Mouse (Mus musculus) spleen, postnatal 0 days (tissue): ENCODE results near the gene Pithd1. TPM values are rescaled to one million over a fixed set of nuclear protein-coding genes. Genes with fewer than 3 reads are reported as not detected.

Experiments used
- polyA plus RNA-seq: library from polyadenylated mRNA; unstranded; fragments of >200 nt; fragmentation: Nextera tagmentation; extraction: Ambion mirVana; gene quantifications from 2 replicates; pipeline ENCODE4 v1.2.1, GENCODE M21; 2015

Pithd1 gene
- 76.7 and 90.0 TPM in 2 replicates for polyA plus RNA-seq

DNA sequence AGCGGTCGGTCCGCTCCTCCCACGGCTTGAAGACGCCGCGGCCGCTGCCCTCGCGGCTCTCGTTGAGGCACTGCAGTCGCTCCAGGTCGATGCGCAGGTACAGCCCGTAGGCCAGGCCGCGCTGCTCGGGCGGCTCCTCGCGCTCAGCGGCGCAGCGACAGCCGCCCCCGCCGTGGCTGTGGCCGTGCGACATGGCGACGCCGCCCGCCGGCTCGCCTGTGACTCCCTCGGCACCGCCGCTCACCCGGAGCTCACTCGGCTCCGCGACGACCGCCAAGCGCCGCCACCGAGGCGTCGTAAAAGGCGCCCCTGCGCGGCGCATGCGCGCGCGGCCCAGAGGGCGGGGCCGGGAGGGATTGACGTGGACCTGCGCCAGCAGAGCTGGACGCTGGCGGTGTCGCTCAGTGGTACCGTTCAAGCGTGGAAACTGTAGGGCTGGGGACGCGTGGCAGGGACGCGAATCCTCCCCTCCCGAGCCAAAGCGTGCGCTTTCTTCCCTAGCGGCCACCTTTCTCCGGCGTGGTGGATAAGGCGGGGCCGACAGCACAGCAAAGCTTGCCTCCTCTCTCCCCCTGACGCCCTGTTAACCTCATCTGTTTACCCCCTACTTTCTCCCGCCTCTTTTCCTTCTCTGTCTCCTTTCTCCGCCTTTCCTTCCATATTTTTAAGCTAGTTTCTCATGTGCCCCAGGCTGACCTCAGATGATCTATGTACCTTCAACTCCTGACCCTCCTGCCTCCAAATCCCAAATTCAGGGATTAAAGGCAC is at the start of gene Pithd1:
Gene Pithd1 (minus strand): TSS at position 322 of the 768 bp plus-strand sequence.

DNA sequence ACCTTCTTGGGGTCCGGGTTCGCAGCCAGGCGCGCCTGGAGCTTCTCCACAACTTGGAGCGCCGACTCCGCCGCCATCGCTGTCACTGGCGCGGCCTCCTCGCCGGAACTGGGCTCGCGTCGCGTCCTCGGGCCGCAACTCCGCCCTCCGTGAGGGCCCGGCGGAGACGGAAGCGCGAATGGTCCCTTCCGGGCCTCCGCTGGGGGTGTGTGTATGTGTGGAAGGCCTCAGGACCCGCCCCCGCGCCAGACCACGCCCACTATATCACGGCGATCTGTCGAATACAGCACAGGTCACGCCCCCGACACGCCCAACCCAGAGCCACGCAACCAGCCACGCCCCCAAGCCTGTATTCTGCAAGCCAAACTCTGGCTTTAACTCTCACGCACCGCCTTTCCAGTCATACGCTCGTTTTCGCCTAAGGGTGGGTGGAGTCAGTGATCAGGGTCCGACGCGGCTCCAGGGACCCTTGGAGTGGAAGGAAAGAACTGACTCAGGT is 34.5 kb upstream of the Pithd1 start, which contains the start of gene Eloa:
Gene Eloa (minus strand): TSS at position 215 of the 499 bp plus-strand sequence.

DNA sequence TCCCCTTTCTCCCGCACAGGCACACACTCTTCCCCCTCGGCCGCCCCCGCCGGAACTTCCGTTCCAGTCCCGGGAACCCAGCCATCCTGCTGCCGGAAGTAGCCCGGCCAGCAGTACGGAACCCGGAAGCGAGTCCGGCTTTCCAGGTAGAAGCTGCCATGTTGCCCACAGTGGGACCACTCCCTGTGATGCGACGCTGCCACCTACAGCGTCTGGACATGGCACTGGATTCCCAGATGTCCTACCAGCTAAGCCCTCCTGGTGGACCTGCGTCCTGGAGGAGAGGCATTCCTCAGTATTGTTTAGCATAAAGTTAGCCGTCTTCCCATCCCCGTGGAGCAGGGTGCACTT is 14.5 kb downstream of the Pithd1 start, which contains the start of gene Lypla2:
Gene Lypla2 (minus strand): TSS at position 71 of the 351 bp plus-strand sequence.

DNA sequence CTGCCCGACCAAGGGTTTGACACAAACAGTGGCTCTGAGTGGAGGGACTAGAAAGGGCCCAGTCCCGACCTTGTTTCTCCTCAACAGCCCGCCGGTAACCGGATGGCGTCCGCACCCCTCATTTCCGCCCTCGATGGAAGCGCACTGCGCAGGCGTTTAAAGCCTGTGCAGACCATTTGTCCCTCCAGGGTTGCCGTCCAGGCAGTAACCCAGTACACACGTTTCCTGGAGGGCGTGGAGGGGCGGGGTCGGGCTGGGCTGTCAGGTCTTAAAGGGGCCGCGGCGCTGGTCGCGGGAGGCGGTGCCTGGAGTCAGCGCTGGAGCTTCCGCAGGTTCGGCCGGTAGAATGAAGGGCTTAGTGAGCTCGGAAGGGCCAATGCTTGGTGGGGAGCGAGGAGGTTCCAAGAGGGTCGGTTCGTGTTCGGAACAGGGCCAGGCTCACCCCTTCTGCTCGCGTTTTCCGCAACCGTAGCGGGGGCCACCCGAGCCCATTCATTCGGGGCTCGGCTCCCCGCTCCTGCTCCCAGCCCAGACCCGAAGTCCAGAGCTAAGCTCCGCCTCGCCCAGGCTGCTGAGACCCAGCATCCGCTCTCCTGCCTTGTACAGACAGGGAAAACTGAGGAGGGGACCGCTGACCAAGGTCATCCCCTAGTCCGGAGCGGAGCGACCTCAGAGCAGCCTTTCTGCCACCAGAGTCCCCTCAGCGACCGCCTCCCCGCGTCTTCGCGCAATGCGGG is 23.4 kb downstream of the Pithd1 start, which contains the start of gene Gale:
Gene Gale (plus strand): TSS at position 271 of the 737 bp plus-strand sequence.

DNA sequence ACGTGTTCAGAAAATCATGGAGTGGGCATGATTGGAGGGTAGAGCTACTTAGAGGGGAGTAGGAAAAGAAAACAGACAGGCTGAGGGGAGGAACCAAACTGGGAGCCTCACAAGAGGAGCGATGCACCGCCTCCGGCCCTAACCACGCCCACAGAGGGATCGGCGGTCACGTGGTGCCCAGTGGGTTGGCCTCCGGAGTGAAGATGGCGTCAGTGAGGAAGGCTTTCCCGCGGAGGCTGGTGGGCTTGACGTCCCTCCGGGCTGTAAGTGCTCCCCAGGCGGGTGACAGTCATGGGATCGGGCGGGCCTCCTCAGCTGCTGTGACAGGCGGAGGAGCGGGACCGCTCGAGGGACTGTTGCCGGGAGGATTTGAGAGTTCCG is 40.8 kb downstream of the Pithd1 start, which contains the start of gene Hmgcl:
Gene Hmgcl (plus strand): TSS at position 171 of the 381 bp plus-strand sequence.

Other genes with a start within 250 kb of the Pithd1 start
- 0.25 and 0.33 TPM in 2 replicates for gene Myom3, start 227.5 kb downstream of the Pithd1 start, polyA plus RNA-seq
- gene Srsf10, start 131.5 kb downstream of the Pithd1 start, polyA plus RNA-seq: 169 and 170 TPM in 2 replicates
- 102 and 106 TPM in 2 replicates for gene Pnrc2, start 113.4 kb downstream of the Pithd1 start, polyA plus RNA-seq
- gene Cnr2, start 91.9 kb downstream of the Pithd1 start, polyA plus RNA-seq: 5.4 and 6.6 TPM in 2 replicates
- 51.0 and 58.0 TPM in 2 replicates for gene Fuca1, start 66.5 kb downstream of the Pithd1 start, polyA plus RNA-seq
- 77.9 and 85.9 TPM in 2 replicates for gene Hmgcl, start 40.8 kb downstream of the Pithd1 start, polyA plus RNA-seq
- 15.1 and 15.9 TPM in 2 replicates for gene Gale, start 23.5 kb downstream of the Pithd1 start, polyA plus RNA-seq
- gene Lypla2, start 14.6 kb downstream of the Pithd1 start, polyA plus RNA-seq: 68.9 and 77.7 TPM in 2 replicates
- 22.0 and 23.2 TPM in 2 replicates for gene Eloa, start 34.5 kb upstream of the Pithd1 start, polyA plus RNA-seq
- 401 and 421 TPM in 2 replicates for gene Rpl11, start 66.2 kb upstream of the Pithd1 start, polyA plus RNA-seq
- gene Id3, start 156.2 kb upstream of the Pithd1 start, polyA plus RNA-seq: 107 and 143 TPM in 2 replicates
- 99.9 and 108 TPM in 2 replicates for gene E2f2, start 185.1 kb upstream of the Pithd1 start, polyA plus RNA-seq
- 0.73 and 1.0 TPM in 2 replicates for gene Asap3, start 219.1 kb upstream of the Pithd1 start, polyA plus RNA-seq